Mouse (Mus musculus): ENCODE results near the gene Fndc3b.

GRCm38 (mm10) chr3:27418602-27419001, 292.5 kb downstream of the Fndc3b start:
- TF ChIP-seq CTCF (IDR thresholded peaks at IDR 0.05; ENCODE audit: control insufficient read depth, insufficient read depth, insufficient replicate concordance, low read depth, low read length): no peak
- TF ChIP-seq POLR2A (IDR thresholded peaks at IDR 0.05; ENCODE audit: control insufficient read depth, low read depth, low read length): no peak
